Mouse (Mus musculus): Measurements from ENCODE around the gene Gm20388.

- TF ChIP-seq CTCF (IDR thresholded peaks at IDR 0.05; ENCODE audit: control insufficient read depth, insufficient read depth, low read length) = no peak
- no peak for TF ChIP-seq POLR2A (IDR thresholded peaks at IDR 0.05; ENCODE audit: borderline replicate concordance, control insufficient read depth, low read depth, low read length)
Observed at GRCm38 (mm10) chr8:123334467-123334866, 3423.8 kb downstream of the Gm20388 start.

All from bone marrow, adult 2 months (tissue).